Mouse (Mus musculus) liver, embryonic 14.5 days (tissue): ENCODE results near the gene Nfkbia.

Experiments
- CTCF ChIP-seq: IDR thresholded peaks from 2 replicates; pipeline ENCODE4 v1.5.1; 2016; ENCODE audit warnings: antibody characterized with exemption, low read depth, control low read depth
- EP300 ChIP-seq: IDR thresholded peaks from 2 replicates; pipeline ENCODE4 v1.6.1; 2016; ENCODE audit warnings: antibody characterized with exemption, low read depth

GRCm38 (mm10) chr12:55455206-55455605 lies 37.2 kb downstream of the Nfkbia start:
- TF ChIP-seq CTCF (no peak), EP300 (no peak)
